Mouse (Mus musculus): ENCODE data around the gene Ahnak. TPM values are rescaled to one million over a fixed set of nuclear protein-coding genes. Genes with fewer than 3 reads are reported as not detected.
A peak's percentile ranks its signal among the peaks of the same experiment; 100 is the strongest.
"Not testable (repeated sequence)": the region's sequence is repeated elsewhere in the genome, so short reads cannot be mapped to it uniquely, and the experiment has no call there.

The Ahnak gene
- total RNA-seq, 2 experiments from 2014 or later: 377 to 414 TPM

- DNase-seq (ENCODE audit: low spot score in 2 of 2): no peak
Measured at GRCm38 (mm10) chr19:8967893-8968292, 21.2 kb upstream of the Ahnak start.

DNA sequence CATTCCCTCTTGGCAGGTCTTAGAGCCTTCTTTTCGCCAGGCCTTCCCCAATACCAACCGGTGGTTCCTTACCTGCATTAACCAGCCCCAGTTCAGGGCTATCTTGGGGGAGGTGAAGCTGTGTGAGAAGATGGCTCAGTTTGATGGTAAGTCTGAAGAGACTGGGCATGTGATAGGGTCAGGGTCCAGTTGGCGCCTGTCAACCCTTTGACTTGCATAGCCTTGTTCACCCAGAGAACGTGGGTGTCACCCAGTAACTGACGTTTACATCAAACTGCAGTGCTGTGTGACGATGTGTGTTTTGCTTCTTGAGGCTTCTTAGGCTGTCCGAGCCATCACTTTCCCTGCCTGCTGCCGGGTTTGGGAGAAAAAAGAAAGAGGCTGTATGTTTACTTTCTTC lies 16.6 kb upstream of the Ahnak start:
- not testable (repeated sequence) for DNase-seq (ENCODE audit: low spot score in 2 of 2)

DNA sequence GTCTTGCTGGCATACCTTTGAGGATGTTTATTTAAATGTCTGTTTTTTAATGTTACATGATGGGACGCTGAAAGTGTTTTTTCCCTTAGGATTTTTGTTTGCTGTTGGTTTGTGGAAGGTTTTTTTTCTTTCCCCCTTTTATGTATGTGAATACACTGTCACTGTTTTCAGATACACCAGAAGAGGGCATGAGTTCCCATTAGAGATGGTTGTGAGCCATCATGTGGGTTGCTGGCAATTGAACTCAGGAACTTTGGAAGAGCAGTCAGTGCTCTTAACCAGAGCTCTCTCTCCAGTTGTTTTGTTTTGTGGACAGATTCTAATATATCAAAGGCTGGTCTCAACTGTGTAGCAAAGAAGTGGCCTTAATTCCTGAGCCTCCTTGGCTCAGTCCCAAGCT lies 14.4 kb upstream of the Ahnak start:
- no peak for DNase-seq (ENCODE audit: low spot score in 2 of 2)

DNA sequence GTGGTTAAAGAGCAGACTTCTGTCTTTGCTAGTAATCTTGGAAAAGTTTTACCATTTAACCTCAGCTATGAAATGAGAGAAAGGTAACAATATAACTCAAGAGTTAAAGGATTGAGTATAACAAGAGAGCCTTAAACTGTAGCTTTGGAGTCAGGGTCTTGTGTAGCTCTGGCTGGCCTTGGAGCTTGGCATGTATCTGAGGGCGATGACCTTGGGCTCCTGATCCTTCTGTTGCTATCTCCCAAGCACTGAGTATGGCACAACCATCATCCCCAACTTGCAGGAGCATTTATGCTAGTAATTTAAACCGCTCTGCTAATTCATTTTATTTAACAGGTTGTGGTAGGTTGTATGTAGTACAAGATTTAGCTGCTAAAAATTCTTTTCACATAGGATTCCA lies 13.6 kb upstream of the Ahnak start:
- no peak for DNase-seq (ENCODE audit: low spot score in 2 of 2)

GRCm38 (mm10) chr19:8976535-8976934 lies 12.5 kb upstream of the Ahnak start:
- DNase-seq (ENCODE audit: low spot score in 2 of 2): peak in 1 of 2 experiments; percentile 54

DNA sequence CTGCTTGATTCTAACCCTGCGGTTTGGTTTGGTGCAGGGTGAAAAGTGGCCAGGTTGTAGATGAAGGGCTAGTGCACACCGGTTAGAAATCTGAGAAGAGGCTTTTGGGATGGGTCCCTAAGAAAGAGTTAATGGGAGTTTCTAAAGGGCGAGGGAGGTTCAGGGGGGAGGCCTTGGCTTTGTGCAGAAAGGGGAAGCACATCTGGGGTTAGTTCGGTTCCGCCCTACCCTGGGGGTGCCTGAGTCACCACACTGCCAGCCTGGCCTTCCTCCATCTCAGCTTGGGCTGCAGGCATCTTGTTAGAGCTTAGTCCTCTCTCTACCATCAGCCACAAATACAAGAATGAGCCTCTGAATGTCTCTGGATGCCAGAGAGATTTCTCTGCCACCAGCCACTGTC lies 8.3 kb upstream of the Ahnak start:
- no peak for DNase-seq (ENCODE audit: low spot score in 2 of 2)

DNA sequence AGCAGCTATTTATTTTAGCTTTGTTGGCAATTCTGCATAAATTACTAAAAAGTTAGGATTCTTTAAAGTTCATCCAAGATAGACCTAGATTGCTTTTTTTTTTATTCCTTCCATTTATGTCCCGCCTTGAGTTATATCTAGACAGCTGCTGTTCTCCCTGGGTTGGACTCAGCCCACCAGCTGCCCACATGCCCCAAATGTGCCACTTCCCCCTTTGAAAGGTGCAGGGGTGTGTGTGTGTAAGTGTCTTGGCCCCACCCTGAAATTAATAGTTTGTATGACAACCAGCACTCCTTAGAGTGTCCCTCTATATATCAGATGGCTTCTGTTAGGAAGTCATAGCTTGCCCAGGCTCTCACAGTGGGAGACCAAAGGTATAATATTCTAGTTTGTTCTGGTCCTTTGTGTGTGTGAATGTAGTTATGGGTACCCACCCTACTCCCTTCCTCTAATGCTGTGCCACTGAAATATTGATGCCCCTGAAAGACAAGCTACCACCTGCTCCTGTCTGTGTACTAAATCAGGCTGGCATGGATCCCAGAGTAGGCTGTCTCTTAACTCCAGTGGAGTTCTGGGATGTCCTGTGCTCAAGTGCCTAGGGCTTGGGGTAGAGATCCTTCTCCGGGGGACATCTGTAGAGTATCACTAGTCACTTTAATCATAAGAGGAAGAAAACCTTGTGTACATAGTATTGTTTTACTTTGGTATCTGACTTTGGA lies 7.5 kb upstream of the Ahnak start:
- peak in 1 of 2 experiments; percentile 68 for DNase-seq (ENCODE audit: low spot score in 2 of 2)

- peak in 1 of 2 experiments; percentile 38 for DNase-seq (ENCODE audit: low spot score in 2 of 2)
Measured at GRCm38 (mm10) chr19:8982303-8983149, 6.6 kb upstream of the Ahnak start.

DNA sequence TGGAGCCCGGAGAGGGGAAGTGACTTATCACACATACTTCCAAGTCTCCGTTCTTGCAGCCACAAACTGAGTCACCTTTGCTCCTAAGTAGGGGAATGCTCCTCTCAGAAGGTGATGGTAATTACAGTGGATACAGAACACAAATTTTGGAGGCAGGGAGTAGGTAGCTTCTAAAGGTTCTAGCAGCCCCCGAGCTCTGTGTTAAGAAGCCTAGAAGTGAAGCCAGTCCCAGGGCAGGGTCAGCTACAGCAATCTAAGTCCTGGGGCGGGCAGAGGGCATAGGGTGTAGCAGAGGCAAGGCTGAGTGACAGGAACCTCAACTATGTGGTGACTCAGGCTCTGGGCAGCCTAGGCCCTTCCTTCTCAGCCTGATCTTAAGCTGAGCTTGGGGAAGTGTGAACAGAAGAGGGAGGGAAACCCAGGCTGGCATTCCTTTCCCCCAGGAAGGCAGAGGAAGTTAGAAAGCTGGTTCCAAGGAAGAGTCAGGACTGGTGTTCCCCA lies 5.9 kb upstream of the Ahnak start:
- no peak for DNase-seq (ENCODE audit: low spot score in 2 of 2)

DNA sequence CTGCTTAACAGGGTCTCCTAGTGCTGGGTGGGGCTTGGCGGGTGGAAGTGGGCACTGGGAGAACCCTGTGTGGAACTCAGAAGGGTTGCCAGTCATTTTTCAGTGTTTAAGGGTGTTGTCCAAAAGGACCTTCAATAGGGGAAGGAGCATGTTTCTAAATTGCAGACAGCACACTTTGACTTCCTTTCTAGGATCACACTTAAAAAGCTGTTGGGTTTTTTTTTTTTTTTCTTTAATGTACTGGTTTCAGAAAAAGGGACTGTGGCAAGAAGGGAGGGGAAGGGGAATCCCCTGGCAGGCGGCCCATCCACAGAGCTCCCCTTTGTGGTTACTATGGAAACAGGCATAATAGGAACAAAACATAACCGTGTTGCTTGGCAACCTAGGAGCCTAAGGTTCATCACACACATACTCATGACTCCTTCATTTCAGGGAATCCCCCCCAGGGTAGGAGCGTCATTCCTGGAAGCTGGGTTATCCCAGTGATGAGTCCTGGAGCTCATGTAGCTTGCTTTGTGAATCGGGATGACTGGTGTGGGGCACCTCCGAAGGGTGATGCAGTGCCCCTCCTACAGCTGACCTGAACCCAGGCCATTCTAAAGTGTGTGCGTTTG lies 4.7 kb upstream of the Ahnak start:
- DNase-seq (ENCODE audit: low spot score in 2 of 2): peak; percentile 52 to 77

GRCm38 (mm10) chr19:8985891-8986290 lies 3.2 kb upstream of the Ahnak start:
- DNase-seq (ENCODE audit: low spot score in 2 of 2): no peak

DNA sequence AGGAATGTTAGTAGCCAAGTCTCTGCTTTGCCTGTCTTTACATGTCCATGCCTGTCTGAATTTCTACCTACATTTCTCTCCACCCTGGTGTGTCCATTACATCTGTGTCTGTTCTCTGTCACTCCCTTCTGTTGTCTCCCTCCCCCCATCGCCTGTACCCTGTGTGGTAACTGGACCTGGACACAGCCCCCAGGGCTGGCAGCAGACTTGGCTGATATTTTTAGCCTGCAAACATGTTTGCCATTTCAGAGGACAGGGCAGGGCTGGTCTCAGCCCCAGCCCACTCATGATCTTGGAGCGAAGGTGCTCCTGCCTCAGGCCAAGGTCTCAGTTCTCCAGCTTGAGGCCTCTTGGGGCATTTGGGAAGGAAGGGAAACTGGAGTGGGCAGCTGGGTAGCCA lies 1.3 kb upstream of the Ahnak start:
- DNase-seq (ENCODE audit: low spot score in 2 of 2): no peak

DNA sequence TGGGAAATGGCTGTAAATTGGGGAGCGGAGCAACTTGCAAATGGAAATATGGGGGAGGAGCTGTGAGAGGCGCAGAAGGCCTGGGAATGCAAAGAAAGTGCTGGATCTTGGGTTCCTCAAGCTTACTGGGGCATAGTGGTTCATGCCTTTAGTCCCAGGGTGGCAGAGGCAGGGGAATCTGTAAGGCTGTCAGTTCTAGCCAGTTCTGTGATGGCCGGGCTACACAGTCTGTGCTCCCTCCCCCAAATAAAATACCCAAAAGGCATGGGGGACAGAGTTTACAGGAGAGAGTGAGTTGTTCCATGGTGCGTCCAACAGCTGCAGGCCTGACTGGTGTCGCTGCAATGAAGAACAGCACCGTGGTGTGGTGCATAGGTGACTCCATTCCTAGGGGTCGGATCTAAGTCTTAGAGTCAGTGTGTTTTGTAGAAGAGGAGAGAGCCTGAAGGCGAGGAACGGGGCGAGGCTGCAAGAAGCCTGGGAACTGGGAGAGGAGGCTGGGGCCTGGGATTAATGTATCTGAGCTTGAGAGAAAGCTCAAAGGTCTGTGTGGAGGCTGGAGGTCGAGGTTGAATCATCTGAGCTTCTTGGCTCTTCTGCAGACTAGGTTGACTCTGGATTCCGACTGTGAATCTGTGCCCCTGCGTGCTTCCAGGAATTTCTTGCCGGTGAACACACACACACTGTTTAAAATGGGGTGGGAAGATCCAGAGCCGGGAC lies 578 bp upstream of the Ahnak start:
- peak in 1 of 2 experiments; percentile 26 for DNase-seq (ENCODE audit: low spot score in 2 of 2)

DNA sequence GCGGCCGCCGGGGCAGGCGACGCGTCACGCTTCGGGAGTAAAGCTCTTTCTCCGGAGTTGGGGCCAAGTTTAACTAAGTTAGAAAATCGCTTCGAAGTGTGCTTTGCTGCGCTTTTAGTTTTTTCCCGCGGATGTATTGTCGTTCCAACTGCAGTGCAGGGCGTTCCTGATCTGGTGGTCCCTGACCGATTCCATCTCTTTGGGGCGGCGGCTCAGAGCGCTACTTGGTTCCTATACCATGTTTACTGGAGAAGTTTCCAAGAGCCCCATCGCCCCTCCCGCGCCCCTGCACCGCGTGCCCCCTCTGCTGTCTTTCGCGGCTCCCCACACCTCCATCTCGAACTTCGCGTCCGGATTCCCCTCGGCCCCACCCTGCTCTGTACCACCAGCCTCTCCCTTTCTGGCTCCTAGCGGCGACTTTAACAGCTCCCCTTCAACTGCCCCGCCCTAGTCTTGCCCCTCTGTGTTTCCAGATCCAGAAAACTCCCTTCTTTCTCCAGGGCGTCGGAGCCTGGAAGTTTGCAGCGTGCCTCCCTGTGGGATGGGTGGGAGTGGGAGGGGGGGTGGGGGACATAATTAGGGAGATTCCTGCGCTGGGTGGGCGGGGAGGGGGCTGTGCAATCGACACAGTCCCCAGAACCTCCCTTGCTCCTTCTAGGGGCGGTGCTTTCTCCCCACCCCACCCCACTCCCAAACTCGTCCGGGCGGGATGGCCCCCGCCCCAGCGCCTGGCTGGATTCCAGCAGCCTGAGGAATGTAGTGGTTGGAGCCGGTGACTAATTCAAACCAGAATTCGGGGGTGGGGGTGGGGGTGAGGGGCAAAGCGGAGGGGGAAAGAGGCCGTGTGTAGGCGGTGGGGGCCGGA lies 715 bp downstream of the Ahnak start:
- peak; percentile 96 for DNase-seq (ENCODE audit: low spot score in 2 of 2)

- no peak for DNase-seq (ENCODE audit: low spot score in 2 of 2)
Measured at GRCm38 (mm10) chr19:8990432-8991102, 1.5 kb downstream of the Ahnak start.

GRCm38 (mm10) chr19:8991245-8991870 lies 2.3 kb downstream of the Ahnak start:
- DNase-seq (ENCODE audit: low spot score in 2 of 2): no peak

DNA sequence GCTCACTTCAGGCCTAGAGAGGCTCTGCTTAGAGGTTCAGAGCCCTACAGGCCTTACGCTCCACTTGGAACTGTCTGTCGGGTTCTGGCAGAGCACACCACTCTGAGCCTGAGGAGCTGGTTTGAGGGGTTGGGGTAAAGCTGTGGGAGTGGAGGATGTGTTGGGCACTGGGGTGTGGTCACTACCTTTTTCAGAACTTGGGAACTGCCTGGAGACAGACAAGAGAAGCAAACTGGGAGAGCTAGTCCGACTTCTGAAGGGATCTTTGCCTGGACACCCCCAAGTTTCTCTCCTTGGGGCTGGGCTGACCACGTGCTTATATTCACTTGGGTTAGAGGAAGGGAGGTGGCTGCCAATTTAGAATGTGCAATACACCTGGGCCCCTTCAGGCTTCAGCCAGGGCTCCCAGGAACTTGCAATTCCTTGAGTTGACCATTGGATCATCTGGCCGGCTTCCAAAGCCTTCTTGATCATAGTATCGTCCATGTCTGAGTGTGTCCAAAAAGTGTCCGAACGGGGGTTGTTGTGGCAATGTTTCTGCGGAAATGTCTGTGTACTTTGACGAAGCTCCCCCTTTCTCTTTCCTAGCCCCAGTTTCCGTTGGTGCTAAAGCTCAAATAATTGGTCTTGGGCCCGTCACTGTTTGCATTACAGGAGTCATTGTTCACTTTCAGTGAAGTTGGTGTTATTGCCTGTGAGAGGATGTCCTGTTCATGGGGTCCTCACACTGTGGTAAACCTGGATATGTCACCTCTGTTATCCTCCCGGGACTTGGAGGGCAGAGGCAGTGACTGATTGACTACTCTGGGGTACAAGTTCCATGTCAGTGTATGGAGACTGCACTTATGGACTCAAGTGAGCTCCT lies 3.0 kb downstream of the Ahnak start:
- DNase-seq (ENCODE audit: low spot score in 2 of 2): peak in 1 of 2 experiments; percentile 67

Data from gastrocnemius, postnatal 4 days (tissue).